Mouse (Mus musculus) skeletal muscle tissue, adult 2 months (tissue): ENCODE measurements around the gene Nxnl2.
A peak's percentile ranks its signal among the peaks of the same experiment; 100 is the strongest.
"Not testable (repeated sequence)": the region's sequence is repeated elsewhere in the genome, so short reads cannot be mapped to it uniquely, and the experiment has no call there.

Experiments used
- DNase-seq: peaks from one replicate; pipeline ENCODE4 v3.0.0-alpha.2; 2012; ENCODE audit warnings: low read depth, low spot score

Nxnl2 gene

DNA sequence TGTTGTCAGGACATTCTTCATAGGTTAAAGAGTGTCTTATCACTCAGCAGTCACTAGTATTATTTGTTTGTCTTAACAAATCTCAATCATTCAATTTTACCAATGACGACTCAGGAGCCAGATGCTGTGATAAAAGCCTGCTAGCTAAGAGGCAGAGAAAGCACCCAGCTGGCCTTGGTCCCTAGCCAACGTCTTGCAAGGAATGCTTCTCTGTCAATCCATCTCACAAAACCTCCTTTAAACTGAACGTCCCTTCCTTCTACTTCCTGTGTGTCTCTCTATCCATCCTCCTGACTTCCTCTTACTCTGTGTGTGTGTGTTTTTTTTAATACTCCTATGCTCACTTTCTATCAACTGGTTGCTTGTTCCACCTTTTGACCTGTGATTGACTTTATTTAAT, 8.5 kb downstream of the Nxnl2 start:
- DNase-seq = no peak

DNA sequence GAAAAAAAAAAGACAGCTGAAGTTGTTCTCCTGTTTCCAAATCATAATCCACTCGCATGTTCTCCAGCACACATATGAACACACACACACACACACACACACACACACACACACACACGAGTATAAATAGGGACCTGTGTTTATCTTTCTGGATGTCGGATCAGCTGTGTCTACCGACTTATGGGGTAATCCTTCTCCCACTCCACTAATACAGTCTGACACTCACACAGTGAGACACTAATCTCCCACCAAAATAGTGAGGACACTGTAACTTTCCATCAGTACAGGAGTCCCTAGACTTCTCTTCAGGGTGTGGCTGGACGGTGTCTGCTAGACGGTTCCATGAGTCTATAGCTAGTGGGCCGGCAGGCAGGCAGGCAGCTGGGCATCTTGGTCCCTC, 11.4 kb downstream of the Nxnl2 start:
- no peak for DNase-seq

DNA sequence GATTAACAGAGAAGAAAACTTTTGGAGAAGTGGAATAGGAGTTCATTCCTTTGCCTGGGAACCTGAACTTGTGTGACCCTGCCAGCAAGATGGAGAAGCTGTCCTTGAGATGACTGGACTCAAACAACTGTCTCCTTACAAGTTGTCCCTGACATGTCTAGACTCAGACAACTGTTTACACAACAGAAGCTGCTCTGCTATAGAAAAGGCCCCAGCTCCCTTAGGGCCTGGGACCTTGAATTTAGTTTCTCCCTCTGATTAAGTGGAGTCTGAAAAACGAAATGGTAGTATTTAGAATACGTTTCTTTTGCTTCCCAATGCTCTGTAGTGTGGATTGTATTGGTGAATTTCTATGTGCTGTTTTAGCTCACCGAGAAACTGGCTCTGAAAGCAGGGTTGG, 14.1 kb downstream of the Nxnl2 start:
- DNase-seq = no peak

DNA sequence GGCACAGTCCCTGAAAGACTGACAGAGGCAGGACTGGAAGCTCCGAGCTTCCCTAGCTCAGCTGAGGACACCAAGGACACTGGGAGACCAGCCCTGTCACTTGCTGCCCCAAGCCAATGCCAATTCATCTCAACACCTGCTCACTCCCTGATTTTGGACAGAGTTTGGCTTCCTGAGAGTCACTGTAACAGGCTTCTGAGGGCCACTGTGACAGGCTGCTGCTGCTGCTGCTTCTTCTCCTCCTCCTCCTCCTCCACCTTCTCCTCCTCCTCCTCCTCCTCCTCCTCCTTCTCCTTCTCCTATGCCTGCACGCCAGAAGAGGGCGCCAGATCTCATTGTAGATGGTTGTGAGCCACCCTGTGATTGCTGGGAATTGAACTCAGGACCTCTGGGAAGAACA, 19.5 kb downstream of the Nxnl2 start:
- no peak for DNase-seq

DNA sequence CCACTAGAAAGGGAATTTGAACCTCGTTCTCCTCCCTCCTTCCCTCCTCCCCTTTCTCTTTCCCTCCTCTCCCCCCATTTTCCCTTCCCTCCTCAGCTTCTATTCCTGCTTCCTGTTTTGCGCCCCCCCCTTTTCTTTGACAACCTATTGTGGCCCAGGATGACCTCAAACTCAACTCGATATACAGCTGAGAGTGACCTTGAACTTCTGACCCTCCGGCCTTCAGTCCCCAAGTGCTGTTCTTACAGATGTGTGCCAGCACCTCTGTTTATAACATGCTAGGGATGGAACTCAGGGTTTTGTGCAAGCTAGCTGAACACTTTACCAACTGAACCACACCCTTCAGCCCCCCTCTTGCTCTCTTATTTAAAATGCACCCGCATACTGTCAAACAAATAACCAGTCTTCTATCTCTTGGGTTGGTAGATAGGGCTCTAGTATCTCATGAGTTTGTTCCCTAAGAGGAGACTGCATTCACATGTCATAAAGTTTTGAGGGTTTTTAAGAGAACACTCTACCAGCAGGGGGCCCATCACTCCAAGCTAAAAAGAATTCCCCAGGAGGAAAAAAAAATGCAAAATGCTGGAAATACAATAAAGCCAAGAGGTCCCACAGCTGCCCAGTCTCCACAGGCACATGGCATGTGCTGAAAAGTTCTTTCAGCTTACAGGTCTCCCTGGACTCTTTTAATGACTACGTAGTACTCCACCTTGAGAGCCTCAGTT, 20.8 kb downstream of the Nxnl2 start:
- DNase-seq = no peak

DNA sequence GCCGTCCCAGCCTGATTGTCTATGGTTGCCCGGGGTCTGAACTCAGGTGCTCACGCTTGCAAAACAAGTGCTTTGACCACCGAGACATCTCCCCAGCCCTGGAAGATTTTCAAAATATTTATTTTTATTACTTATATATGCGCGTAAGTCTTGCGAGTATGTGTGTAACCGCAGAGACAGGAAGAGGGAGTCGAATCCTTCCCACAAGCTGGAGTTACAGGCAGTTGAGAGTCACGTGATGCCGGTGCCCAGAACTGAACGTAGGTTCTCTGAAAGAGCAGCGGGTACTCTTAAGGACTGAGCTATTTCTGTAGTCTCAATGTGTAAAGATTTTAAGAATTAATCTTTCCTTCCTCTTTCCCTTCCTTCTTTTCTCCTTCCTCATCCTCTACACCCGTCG, 23.1 kb downstream of the Nxnl2 start:
- no peak for DNase-seq

- no peak for DNase-seq
Observed at GRCm38 (mm10) chr13:51197699-51198098, 26.9 kb downstream of the Nxnl2 start.

DNA sequence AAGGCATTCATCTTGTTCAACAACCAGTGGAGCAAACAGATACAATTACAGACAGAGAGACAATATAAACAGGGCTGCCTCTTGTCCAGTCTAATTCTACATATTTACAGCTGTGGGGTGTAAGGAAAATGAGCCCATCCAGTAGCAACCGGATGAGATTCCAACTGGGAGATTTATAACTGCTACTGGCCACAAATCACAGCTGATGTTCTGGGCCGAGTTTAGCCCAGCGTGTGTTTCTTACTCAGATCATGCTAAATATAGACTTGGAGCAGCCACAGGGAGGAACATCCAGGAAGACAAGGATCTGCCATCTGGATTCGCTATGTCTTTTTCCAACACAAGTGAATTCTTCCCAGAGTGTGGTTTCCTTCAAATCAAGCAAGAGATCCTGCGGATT, 27.4 kb downstream of the Nxnl2 start:
- DNase-seq = peak; percentile 79

GRCm38 (mm10) chr13:51201985-51202843, 31.4 kb downstream of the Nxnl2 start:
- DNase-seq = not testable (repeated sequence)

DNA sequence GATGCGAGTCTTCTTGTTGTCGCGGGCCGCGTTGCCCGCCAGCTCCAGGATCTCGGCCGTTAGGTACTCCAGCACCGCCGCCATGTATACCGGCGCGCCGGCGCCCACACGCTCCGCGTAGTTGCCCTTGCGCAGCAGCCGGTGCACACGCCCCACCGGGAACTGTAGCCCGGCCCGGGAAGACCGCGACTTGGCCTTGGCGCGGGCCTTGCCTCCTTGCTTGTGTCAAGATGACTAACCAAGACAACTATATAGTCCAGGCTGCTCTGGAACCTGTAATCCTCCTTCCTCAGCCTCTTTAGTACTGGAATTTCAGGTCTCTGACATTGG, 32.0 kb downstream of the Nxnl2 start:
- not testable (repeated sequence) for DNase-seq

- DNase-seq = no peak
Observed at GRCm38 (mm10) chr13:51203467-51203866, 32.6 kb downstream of the Nxnl2 start.

GRCm38 (mm10) chr13:51204081-51204480, 33.3 kb downstream of the Nxnl2 start:
- DNase-seq = not testable (repeated sequence)

- no peak for DNase-seq
Observed at GRCm38 (mm10) chr13:51207965-51208364, 37.1 kb downstream of the Nxnl2 start.

GRCm38 (mm10) chr13:51208378-51209100, 37.7 kb downstream of the Nxnl2 start:
- DNase-seq = no peak

DNA sequence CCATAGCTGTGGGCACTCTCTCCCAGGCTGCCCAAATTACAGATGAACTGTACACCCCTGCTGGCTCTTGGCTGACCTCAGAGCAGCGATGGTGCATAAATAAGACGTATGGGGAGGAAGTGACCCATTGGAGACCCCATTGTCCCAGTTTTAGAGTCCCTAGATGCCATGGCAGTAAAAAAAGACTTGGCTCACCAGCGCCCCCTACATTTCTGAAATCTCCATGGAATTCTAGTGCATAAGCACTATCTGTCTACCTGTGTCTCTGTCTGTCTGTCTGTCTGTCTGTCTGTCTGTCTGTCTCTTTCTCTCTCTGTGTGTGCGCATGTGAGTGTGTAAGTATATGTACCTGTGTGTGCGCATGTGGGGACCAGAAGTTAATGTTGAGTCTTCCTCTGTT, 39.8 kb downstream of the Nxnl2 start:
- no peak for DNase-seq

DNA sequence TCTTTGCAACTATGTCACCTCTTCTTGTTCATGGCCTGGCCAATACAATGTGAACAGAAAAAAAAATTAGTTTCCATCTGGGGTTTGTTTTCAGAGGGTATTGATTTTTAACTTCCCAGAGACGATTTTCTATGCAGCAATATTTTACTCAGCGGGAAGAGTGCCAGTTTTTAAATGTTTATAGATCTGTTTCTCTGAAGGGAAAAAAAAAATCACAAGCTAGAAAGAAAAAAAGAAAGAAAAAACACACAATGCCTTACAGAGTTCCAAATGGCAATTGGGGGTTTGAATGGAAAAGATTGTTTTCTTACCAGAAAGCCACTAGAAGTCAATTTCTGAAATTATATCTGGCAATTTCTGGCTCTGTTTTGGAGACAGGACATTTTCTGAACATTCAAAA, 43.9 kb downstream of the Nxnl2 start:
- DNase-seq = no peak

DNA sequence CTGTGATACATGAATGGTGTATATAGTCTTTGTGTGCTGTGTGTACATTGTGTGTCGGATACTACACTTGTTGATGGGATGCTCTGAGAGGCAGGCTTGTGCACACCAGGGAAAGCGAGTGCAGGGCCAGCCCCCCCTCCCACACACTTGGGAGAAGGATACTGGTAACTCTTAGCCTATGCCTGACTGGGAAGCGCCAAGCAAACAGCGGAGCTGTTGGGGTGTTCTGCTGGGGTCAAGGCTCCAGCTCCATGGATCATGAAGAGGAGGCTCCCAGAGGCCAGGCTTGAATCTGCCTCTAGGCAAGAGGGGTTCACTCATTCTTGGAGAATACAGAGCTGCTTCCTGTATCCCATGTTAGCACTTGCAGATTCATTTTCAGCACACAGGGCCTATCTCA, 50.1 kb downstream of the Nxnl2 start:
- no peak for DNase-seq

DNA sequence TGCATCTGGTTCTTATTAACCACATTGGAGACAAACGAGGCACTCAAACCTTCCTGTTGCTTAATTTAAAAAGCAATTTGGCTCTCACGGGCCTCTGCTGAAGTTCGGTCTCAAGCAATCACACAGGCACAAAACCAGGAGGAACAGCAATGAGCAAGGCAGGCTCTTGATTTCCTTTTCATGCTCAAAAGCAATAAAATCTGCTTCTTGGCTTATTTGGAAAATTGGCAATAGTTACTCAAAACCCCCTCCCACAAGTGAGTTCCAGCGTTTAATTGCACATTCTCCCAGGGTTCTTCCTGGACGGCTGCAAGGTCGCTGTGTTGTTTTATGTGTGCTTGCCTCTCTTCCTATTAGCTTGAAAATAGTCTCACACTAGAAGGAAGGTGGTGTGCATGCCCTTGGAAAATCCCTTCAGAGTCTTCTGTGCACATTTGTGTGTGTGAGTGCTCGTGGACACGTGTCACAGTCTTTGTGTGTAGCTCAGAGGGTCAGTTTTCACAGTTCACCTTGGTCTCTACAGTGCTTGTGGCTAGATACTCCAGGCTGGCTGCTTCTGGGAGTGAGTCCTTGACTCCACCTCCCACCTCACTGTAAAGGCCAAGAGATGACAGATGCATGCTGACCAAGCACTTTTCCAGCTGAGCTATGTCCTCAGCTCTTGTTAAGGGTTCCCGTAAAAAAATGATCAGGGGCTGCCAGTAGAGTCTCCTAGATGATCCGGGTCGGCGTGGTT, 50.8 kb downstream of the Nxnl2 start:
- peak; percentile 23 for DNase-seq
